ENCODE assay signal across 11 mouse cellular contexts in the genomic region with DNA sequence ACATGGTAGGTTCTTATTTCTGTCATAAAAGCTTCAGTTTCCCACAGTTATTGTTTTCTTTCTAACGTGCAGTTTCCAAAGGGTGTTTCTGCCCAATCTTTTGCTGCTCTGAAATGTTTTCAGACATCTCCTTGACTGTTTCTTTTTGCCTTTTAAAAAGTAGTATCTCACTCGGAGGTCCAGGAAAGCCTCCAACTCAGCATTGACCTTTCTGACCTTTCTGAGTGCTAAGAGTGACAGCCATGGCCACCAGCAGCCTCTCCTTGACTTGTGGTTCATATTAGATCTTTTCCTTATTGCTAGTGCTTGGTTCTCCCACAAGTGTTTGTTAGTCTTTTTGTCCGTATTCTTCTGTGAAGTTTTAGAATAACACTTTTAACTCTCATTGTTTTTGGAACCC.
"Had no signal": no experiment of that assay in that cellular context is flagged by ENCODE, and none has a peak within 500 bp of the region (broad histone marks: within the 10 kb centered on the region; RNA-seq: fewer than 3 reads in every experiment).

No protein-coding gene starts in this region.

- ATAC-seq: intestine, embryonic 16.5 days; midbrain, embryonic 13.5 days had no signal

- H3K27me3 ChIP-seq: liver, embryonic 13.5 days; midbrain, embryonic 13.5 days had no signal

- H3K36me3 ChIP-seq: liver, embryonic 13.5 days; midbrain, embryonic 13.5 days had no signal

- DNase-seq: kidney, adult 2 months; layer of hippocampus, postnatal 36 days; liver, embryonic 13.5 days; lung, adult 2 months; lung, postnatal 14 days; thymus, adult 18-20 months; thymus, postnatal 36 days had no signal

- H3K27ac ChIP-seq: left cerebral cortex, adult 2 months; liver, embryonic 13.5 days; macrophage; midbrain, embryonic 13.5 days had no signal

- H3K4me1 ChIP-seq: liver, embryonic 13.5 days; midbrain, embryonic 13.5 days had no signal

- H3K4me2 ChIP-seq: liver, embryonic 13.5 days; midbrain, embryonic 13.5 days had no signal

- H3K9ac ChIP-seq: liver, embryonic 13.5 days; midbrain, embryonic 13.5 days had no signal

- H3K9me3 ChIP-seq: liver, embryonic 13.5 days; midbrain, embryonic 13.5 days had no signal

- H3K4me3 ChIP-seq: left cerebral cortex, adult 2 months; liver, embryonic 13.5 days; midbrain, embryonic 13.5 days had no signal
